Mouse (Mus musculus) lung, adult 18-20 months (tissue): ENCODE data around the gene Gm27021.

Experiments
- DNase-seq, 2 experiments: peaks; one replicate each; pipeline ENCODE4 v3.0.0; 2022; ENCODE audit warnings: mixed read lengths in 2 of 2

Gm27021 gene

DNA sequence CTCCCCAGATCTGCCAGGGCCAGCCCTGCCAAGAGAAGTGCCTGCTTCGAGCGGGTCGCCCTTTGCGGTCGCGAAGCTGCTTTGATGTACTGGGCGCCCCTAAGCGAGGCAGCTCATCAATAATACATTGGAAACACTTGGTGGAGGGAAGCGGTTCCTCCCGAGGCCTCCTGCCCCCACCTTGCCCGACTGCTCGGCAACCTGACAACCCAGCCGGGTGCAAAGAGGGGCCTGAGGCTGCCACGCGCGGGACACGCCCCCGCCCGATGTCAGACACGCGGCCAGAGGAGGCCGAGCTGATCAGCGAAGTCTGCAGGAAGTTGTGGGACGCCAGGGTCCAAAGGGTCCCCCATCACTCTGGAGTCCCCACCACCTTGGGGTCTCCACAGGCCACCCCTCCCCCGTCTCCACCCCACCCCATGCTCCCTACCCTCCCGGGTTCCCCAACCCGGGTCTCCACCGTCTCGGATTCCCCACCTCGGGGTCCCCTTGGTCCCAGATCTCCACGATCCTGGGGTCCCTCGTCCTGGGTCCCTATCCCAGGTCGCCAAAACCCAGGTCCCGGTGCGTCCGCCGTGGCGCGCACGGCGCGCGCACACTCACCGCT, 34.1 kb downstream of the Gm27021 start:
- DNase-seq, result peak in 1 of 2 experiments; percentile 15

DNA sequence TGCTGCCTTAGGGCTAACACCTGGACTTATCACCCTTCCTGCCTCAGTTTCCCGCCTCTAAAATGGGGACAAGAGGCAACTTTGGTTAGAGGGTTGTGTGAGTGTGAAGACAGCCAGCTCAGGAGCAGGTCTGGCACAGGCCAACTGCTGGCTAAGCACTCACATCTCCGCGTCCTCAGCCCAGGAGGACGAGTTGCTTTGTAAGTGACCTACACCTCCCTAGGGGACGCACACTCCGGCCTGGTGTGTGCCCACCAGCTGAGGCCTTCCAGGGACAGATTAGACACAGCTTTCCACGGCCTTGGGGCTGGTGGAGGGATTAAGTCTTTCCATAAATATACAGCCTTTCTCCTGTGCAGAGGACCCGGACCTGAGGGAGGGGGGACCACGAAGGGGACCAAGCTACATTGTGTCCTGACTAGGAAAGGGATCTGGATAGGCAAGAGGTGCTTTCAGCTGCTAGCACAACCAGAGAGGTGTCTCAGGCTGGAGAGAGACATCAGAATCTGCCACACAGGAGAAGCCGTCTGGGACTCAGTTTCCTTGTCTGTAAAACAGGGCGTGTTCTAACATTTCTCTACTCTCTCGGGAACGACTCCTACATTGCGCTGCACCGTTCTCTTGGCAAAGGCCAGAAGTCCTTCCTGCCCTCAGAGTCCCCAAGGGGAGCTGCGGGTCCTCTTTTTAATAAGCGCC, 34.8 kb downstream of the Gm27021 start:
- DNase-seq, result no peak

DNA sequence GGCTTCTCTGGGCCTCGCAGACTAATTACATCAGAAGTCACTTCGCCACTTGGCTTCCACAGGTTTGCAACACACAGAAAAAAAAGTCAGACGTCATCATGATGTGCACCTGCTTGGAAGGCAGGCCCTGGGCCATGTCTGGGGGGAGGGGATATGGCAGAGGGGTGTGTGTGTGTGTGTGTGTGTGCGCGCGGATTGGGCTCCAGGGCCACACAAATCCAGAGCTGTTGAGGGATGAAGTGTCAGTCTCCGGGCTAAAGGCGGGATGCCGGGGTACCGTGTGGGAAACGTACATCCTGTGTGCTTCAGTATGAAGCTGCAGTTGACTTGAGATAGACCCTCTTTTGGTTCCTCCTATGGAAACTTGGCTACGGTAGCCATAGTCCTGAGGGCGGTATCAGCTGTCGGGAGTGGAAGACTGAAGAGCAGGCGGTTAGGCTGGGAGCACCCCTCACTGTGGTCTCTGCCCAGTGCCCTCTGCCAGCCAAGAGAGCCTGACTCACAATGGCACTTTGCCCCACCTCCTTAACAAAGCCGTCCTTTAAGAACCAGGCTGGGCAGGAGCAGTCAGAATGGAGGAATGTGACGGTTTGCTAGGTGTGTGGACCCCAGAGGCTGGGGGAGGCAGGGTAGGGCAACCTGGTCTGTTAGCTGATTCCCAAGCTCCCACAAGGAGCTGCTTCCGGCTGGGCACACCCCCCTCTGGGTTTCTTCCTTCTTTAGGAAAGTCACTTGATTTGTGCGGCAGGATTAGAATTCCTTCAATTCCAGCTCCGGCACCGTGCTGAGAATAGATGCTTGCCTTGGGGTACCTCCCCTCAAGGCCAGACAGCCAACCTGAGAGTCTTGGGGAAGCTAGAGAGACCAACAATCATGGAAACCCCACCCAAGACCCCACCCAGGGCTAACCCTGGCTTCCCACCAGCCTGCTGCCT, 36.2 kb downstream of the Gm27021 start:
- no peak for DNase-seq

DNA sequence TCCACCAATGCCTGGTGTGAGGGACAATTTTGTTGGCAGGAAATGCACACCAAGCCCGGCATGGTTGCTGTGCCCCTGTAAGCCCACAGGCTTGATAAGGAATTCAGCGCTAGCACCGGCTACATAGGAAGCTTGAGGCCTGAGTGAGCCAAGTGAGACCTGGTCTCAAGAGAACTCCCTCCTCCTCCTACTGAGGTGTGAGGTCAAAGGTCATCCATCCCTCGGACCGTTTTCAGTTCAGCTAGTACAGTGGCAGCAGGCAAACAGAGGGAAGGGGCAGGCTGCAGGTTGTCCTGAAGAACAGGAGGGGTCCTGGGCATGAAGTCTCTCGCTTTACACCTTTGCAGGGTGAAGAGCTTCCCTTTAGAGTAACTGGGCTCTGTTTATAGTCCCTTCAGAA, 37.0 kb downstream of the Gm27021 start:
- DNase-seq, result no peak

DNA sequence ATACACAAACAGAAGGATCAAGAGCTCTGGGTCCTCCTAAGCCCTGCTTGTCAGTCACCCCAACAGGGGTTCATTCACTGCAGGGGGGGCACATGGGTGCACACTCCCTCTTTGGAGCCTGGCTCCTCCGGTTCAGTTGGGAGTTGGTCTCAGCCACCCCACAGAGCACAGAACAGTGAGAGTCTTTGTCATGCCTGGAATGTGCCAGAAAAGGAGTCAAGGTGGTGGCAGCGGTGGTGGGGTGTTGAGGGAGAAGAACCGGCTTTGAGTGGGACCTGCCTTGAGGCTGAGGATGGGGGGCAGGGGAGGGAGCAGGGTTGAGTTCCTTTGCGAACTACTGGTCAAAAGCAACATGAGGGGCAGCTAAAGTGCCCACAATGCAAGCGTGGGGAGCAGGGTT, 37.8 kb downstream of the Gm27021 start:
- no peak for DNase-seq

DNA sequence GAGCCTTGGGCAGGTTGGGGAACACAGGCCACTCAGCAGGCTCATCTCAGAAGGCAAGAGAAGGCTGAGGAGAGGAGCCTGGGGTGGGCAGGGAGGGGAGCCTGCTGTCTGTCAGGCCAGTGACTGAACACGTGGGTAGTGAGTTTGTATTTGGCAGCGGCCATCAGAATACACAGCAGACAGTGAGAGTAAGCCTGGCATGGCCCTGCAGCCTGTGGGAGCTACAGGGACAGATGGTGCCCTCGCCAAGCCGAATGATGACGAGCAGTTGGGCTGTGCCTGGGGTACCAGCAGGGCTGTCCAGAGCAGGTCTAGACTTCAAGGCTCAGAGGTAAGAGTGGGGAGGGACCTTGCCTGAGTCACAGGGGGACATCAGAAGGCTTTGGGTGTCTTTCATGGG, 40.6 kb downstream of the Gm27021 start:
- DNase-seq, result no peak

DNA sequence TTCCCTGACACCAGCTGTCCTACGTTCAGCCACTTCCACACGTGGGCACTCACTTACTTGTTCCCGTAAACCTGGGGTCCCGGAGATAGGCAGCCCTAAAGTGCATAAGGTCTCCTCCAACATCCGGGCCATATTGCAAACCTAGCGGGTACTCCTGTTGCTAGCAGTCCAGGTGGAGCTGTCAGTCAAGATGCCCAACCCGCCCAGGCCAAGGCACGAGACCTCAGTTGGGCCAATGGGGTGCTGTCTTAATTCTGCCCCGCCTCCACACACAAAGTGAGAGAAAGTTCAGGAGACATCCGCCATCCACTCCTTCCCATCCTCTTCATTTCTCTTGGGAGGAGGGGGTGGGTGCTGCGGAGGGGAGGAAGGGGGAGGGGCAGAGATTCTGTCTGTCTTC, 41.4 kb downstream of the Gm27021 start:
- no peak for DNase-seq

DNA sequence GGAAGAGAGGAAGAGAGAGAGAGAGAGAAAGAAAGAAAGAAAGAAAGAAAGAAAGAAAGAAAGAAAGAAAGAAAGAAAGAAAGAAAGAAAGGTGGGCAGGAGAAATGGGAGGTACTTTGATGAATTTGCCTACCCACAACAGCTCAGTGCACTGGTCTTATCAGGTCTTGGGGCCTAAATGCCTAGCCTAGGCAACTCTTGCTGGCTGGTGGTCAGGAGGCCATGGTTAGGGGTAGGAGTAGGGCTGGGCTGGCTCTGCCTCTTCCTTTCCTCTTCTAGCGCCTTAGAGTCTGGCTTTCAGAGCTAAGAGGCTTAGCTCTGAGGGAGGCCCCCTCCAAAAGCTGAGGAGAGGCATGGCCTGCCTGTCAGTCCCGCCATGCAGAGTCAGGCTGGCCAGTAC, 44.3 kb downstream of the Gm27021 start:
- no peak for DNase-seq

DNA sequence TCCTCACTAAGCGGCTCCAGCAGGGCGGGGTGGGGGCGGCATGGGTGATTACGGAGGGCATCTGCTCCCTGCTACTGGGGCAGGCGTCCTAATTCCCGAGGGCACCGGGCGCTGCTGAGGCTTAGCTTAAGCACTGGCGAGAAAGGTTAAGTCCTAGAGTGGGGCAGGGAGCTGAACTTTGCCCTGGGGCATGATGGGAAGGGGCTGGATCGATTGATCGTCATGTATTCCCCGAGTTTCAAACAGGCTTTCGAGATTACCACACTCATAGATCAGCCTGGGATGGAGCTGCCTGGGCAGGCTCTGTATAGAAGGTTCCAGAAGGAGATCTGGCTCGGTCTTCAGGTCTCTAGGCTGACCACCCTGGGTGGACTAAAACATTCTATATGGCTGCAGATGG, 45.7 kb downstream of the Gm27021 start:
- no peak for DNase-seq

DNA sequence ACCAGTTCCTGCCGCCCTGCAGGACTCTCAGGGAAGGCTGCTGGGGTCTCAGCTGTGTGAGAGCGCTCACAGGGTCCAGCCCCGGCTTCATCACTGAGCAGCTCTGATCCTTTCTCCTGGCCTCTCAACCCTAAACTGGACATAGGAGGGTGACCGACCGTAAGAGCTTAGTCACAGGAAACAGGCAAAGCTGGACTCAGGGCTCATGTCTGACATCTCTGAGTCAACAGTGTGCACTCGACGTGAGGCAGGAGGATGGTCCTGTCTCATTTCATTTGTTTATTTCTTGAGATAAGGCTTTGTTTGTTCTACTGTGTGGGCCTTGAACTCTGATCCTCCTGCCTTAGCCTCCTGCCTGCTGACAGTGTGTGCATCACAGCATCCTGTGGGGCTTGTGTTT, 47.4 kb downstream of the Gm27021 start:
- DNase-seq, result no peak

DNA sequence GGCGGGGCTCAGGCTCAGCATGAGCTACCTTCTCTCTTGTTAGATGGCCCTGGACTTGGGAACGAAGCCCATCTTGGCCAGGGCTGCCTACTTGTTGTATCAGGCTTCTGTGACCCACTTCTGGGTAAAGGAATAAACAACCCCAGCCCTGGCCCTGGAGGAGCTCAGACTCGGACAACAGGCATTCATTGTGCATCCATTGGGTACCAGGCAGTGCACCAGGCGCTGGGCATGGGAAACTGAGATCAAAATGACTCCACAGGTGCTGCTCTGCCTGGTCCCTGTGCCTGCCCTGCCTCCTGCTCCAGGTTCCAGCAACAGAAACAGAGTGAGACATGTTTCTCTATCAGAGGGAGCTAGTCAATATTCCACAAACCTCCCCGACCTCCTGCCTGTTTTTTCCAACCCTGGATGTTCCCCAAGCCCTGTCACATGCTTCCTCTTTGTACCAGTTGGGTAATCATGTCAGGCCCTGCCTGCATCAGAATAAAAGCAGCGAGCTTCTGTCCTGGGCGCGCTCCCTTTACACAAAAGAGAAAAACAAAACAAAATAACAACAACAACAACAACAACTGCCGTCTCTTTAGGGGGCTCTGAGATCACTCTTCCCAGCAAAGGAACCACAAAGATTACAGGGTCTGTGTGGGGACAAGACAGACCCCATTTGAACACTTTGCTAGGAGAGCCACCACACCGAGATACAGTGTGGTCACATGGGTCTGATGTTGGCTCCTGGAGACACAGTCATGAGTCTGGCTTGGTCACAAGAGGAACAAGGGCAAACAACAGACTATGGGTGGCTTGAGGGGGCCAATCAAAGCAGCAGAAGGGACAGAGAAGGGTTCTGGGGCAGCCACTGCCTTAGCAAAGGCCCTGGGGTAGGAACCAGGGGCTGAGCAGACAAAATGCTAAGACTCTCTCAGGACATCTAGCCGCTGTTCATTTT, 48.4 kb downstream of the Gm27021 start:
- peak; percentile 42 to 50 for DNase-seq

DNA sequence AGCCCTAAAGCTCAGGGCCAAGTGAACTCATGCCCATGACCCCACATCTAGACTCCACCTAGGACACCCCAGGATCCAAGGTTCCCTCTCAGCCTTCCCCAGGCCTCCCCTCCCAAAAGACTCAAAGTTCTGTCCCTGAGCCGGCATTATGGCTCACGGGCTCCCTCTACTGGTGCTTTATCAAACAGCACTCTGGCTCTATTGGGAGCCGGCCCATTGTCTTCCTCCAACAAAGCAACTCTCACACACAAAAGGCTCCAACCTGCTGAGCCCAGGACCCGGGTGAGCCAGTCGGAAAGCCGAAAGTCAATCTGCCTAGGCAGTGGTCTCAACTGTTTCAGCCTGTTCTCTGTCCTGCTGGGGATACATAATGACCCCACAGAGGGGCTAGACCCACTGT, 49.8 kb downstream of the Gm27021 start:
- peak; percentile 48 to 53 for DNase-seq

DNA sequence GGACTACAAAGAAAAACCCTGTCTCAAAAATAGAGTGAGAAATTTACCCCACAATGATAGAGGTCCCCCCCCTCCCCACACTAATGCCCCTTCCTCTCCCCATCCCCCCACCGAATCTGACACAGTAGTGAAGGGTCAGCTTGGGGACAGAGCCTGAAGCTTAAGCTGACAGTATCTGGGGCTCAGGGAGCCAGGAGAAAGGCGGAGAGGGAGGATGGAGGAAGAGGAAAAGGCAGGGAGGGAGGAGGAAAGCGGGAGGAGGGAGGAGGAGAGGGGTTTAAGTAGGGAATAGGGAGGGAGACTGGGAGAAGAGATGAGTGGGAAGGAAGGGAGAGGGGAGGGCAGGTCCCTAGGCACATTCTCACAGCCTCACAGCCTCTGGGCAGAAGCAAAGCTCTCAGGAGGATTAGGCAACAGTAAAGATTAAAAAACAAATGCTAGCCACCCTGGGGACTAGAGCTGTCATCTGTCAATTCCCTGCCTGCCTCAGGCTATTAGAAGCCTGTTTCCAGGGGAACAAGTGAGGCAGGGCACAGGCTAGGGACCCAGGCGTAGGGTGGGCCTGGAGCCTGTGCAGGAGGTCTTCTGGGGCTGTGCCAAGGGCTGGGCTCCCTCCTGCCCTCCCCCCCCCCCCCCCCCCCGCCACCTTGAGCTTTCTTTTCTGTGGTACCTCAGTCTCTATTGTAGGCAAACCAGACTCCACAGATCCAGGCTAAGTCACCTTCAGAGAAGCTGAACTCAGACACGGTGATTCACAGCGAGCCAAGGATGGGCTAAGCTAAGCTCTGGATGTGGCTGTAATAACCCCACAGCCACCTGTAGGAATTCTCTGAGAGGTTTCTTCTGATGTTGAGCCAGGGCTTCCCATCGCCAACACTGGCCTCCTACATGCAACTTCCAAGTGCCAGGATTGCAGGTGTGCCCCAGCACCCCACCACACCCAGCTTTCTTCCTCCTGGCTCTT, 50.9 kb downstream of the Gm27021 start:
- no peak for DNase-seq

DNA sequence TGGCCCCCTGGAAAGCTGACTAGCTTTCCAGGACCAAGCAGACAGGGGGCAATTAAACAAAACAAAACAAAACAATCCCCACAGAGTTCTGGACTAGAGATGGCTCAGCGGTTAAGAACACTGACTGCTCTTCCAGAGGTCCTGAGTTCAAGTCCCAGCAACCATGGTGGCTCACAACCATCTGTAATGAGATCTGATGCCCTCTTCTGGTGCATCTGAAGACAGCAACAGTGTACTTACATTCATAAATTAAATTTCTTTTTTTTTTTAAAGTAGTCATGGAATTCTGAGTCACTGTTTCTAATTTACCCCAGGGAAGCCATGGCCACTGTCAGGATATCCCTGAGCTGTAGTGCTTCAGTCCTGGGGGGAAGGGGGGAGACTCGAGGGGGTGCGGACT, 53.4 kb downstream of the Gm27021 start:
- DNase-seq, result no peak

DNA sequence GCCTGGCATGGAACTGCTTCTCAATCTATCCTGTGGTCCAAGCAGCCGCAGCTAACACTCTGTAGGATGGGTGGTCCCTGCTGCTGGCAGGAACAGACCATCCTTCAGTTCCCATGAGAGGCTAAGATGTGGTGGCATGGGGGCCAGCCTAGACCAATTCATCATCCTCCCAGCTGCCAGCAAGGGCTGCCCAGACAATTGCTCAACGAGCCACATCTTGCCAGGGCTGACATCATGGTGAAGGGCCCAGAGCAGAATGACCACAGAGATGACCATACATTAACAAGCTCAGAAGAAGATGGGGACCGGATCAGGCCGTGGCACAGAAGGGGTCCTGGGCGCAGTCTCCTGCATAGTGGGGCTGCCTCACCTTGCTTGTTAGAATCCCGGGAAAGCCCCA, 57.1 kb downstream of the Gm27021 start:
- no peak for DNase-seq

DNA sequence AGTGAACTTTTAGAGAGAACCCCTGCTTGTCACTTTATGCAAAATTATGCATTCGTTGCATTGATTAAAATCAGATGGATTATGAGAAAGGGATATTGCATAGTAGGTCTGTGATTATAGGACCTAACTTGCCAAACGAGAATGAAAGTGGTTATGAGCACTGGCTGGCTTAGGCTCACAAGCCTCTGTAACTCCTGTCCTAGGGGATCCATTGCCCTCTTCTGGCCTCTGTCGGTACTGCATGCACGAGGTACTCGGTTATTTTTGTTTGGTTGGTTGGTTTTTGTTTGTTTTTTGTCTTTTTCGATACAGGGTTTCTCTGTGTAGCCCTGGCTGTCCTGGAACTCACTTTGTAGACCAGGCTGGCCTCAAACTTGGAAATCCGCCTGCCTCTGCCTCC, 60.0 kb downstream of the Gm27021 start:
- peak; percentile 67 to 73 for DNase-seq

DNA sequence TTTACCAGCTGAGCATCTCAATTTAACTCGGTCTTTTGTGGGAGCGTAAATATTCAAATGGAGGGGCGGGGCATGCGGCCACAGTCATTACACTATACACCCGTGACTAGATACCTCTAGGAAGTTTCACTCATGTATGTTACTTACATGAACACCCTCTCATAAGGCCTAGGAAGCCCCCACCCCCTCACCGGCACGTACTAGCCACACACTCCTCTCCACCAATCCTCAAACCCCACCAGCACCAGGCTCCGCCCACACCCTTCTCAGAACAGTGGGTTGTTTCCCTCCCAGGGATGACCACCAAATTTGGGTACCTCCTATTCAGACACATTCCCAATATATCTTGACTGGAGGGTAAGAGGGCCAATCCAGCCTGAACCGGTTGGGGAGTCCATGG, 60.4 kb downstream of the Gm27021 start:
- no peak for DNase-seq

DNA sequence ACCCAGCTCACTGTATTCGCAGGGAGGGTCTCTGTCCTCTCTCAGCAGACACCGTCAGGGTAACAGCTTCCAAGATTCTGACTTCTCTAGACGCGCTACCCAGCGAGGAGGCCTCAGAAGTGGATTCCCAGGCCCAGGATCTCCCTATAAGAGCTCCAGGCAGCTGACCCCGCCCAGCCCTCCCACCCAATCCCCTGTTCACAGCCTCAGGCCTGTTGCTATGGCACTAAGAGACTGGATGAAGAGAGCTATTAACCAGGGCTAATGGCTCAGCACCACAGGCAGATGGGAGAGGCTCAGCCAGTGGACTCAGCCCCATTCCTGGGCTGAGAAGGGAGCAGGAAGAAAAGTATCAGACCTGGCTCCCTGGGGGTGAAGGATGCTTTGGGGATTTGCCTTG, 65.2 kb downstream of the Gm27021 start:
- DNase-seq, result no peak

DNA sequence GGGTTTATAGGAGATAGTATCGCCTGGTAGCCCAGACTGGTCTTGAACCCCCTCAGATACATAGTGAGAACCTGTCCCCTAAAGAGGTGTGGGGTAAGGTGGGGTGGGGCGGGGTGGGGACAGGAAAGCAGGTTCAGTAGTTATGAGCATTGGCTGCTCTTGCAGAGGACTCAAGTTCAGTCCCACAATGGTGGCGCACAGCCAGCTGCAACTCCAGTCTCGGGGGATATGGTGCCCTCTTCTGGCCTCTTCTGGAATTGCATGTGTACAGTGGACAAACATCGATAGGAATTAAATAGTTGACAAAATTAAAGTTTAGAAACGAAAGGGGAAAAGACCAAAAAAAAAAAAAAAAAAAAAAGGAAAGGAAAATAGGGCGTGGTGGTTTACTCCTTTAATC, 68.4 kb downstream of the Gm27021 start:
- DNase-seq, result peak; percentile 77 to 82

DNA sequence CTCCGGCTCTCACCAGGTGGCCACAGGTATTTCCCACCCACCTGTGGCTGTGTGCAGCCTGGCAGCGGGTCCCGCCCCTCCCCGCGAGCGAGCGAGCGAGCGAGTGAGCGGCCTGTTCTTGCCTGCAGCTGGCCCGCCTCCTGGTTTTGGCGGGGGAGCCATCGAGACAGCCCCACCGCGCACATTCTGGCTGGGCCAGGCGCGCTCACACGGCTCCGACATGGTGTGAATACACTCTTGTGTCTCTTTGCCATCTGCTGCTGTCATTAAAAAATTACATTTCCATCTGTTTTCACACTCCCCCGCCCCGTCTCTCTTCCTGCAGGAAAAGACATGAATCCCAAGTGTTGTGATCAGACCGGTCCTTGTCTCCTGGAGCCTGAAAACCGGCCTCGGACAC, 69.3 kb downstream of the Gm27021 start:
- DNase-seq, result no peak

DNA sequence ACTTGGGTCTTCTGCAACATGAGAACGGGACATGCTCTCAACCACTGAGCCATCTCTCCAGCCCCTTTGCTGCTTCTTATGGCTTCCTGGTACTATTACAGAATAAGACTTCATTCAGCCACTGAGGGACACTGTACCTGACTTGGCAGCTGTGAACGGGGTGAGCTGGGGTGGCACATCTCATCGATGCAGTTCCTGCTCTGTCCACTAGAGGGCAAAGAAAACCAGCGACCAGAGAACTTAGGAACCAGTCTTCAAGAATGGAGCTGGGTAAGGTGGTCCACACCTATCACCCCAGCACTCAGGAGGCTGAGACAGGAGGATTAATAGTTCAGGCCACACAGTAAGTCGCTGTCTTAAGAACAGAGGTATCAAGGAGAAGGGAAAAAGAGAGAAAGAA, 71.9 kb downstream of the Gm27021 start:
- peak in 1 of 2 experiments; percentile 49 for DNase-seq
